In genomic region chr7:116607628-116608225, GRCm38 (mm10) we compare ENCODE assay signal across 8 mouse cellular contexts.
A peak's percentile ranks its signal among the peaks of the same experiment; 100 is the strongest.
DNase-seq lines count a peak whose midpoint lies in the region; ATAC-seq and TF ChIP-seq lines count a peak whose summit lies in the region.

No protein-coding gene starts in this region.

- H3K4me1 ChIP-seq in heart, adult 2 months (ENCODE audit: control insufficient read depth, insufficient read depth, low read length): no peaks in the 10 kb centered on the region; the same call in 1 of the 2 replicates
- H3K4me1 ChIP-seq in embryonic facial prominence, embryonic 10.5 days: peaks cover 13% of the 10 kb centered on the region
- H3K4me1 ChIP-seq in hindbrain, embryonic 14.5 days (replicated peaks; ENCODE audit: control insufficient read depth, insufficient read depth, low read length): no peaks in the 10 kb centered on the region

- no peak for TF ChIP-seq POLR2A in heart, adult 2 months (IDR thresholded peaks at IDR 0.05; ENCODE audit: insufficient read depth, low read depth, low read length)

- no peaks in the 10 kb centered on the region for H3K36me3 ChIP-seq in heart, adult 2 months (ENCODE audit: control insufficient read depth, insufficient read depth, low read length)
- no peaks in the 10 kb centered on the region for H3K36me3 ChIP-seq in embryonic facial prominence, embryonic 10.5 days (replicated peaks)
- no peaks in the 10 kb centered on the region for H3K36me3 ChIP-seq in hindbrain, embryonic 14.5 days (replicated peaks; ENCODE audit: control insufficient read depth, insufficient read depth)
- no peaks in the 10 kb centered on the region for H3K36me3 ChIP-seq in macrophage (ENCODE audit: inconsistent target)

- intact Hi-C loops in heart, adult 2 months (cut with DNase I): loop anchor here (1.0 to 5.0 kb wide), 4 partner anchors 76 to 273 kb away; partner anchors contain the start of genes Pik3c2a and Rps13

- peak overlapping the region; percentile 33 for H3K4me3 ChIP-seq in heart, adult 2 months
- H3K4me3 ChIP-seq in embryonic facial prominence, embryonic 10.5 days: peak overlapping the region; percentile 41
- H3K4me3 ChIP-seq in hindbrain, embryonic 14.5 days (replicated peaks; ENCODE audit: low read length): peak overlapping the region; percentile 26
- H3K4me3 ChIP-seq in macrophage (ENCODE audit: inconsistent target): peak overlapping the region; percentile 3; the same call in 1 of the 2 replicates

- peak overlapping the region; percentile 33; the same call in 1 of the 2 replicates for H3K9ac ChIP-seq in heart, adult 2 months (ENCODE audit: low read depth, low read length)
- peak overlapping the region; percentile 42; the same call in 1 of the 2 replicates for H3K9ac ChIP-seq in hindbrain, embryonic 14.5 days

- 5% methylated on average over 15 of the region's 15 CpGs for WGBS in heart, adult 2 months
- 8% methylated on average over 15 of the region's 15 CpGs for WGBS in embryonic facial prominence, embryonic 10.5 days
- 8% methylated on average over 15 of the region's 15 CpGs for WGBS in hindbrain, embryonic 14.5 days
- 5% methylated on average over 13 of the region's 15 CpGs for WGBS in macrophage (ENCODE audit: missing documents)

- H3K4me2 ChIP-seq in hindbrain, embryonic 14.5 days (replicated peaks): peak overlapping the region; percentile 54

- H3K27me3 ChIP-seq in heart, adult 2 months (ENCODE audit: control insufficient read depth, insufficient read depth, low read length): no peaks in the 10 kb centered on the region
- H3K27me3 ChIP-seq in embryonic facial prominence, embryonic 10.5 days (replicated peaks; ENCODE audit: low read depth, poor library complexity, severe bottlenecking): no peaks in the 10 kb centered on the region
- no peaks in the 10 kb centered on the region for H3K27me3 ChIP-seq in hindbrain, embryonic 14.5 days (ENCODE audit: control insufficient read depth, insufficient read depth, low read length)

- ATAC-seq in hindbrain, embryonic 14.5 days (ENCODE audit: low FRiP score): no peak

- H3K79me2 ChIP-seq in heart, adult 2 months (replicated peaks; ENCODE audit: control insufficient read depth, insufficient read depth, low read length): no peaks in the 10 kb centered on the region
- H3K79me2 ChIP-seq in macrophage (ENCODE audit: inconsistent target): no peaks in the 10 kb centered on the region

- peak; percentile 16 to 36 for DNase-seq in heart, adult 2 months
- no peak for DNase-seq in heart, postnatal 4 days
- DNase-seq in embryonic facial prominence, embryonic 10.5 days (ENCODE audit: low spot score): peak; percentile 16
- DNase-seq in hindbrain, embryonic 14.5 days (ENCODE audit: low spot score): no peak
- no peak for DNase-seq in left cerebral cortex, adult 11 months (ENCODE audit: low spot score)
- no peak for DNase-seq in thymus, postnatal 4 days
- no peak for DNase-seq in right cerebral cortex, adult 2 months (ENCODE audit: low spot score in 2 of 2)

- TF ChIP-seq CTCF in heart, adult 2 months (IDR thresholded peaks at IDR 0.05): no peak

- H3K9me3 ChIP-seq in embryonic facial prominence, embryonic 10.5 days: no peaks in the 10 kb centered on the region
- no peaks in the 10 kb centered on the region for H3K9me3 ChIP-seq in hindbrain, embryonic 14.5 days (ENCODE audit: control insufficient read depth, low read length)

- peak overlapping the region; percentile 1; the same call in 1 of the 2 replicates for H3K27ac ChIP-seq in heart, adult 2 months
- no peak overlapping the region for H3K27ac ChIP-seq in embryonic facial prominence, embryonic 10.5 days (replicated peaks)
- H3K27ac ChIP-seq in hindbrain, embryonic 14.5 days: no peak overlapping the region
- no peak overlapping the region for H3K27ac ChIP-seq in macrophage

- no peak for TF ChIP-seq EP300 in heart, adult 2 months (IDR thresholded peaks at IDR 0.05; ENCODE audit: insufficient read depth, low read depth, low read length)

Comparison
In these comparisons a context has a peak if more than half of its experiments do, and no peak if none do; other contexts are left out.
1. DNase-seq: peak in heart, adult 2 months (2 of 2) and embryonic facial prominence, embryonic 10.5 days (single experiment); none in heart, postnatal 4 days (single experiment), hindbrain, embryonic 14.5 days (single experiment), left cerebral cortex, adult 11 months (single experiment), thymus, postnatal 4 days (single experiment) and right cerebral cortex, adult 2 months (0 of 2).
2. Peak in every context shown above with its lines, with median percentiles within 50 percentile points of each other: H3K4me3 ChIP-seq.